Mouse (Mus musculus): ENCODE results near the gene Cyp46a1. TPM values are rescaled to one million over a fixed set of nuclear protein-coding genes. Genes with fewer than 3 reads are reported as not detected.

Cyp46a1 gene
- polyA plus RNA-seq (2015; fragmentation: Nextera tagmentation; extraction: Ambion mirVana): 23.8 and 28.4 TPM in 2 replicates

- peak within 1 kb of the TSS; percentile 65 for H3K9ac ChIP-seq (replicated peaks; ENCODE audit: low read depth, low read length)
- 0 out of 2 replicates have a peak, but pooled peaks cover 3% of the 10 kb centered on the region for H3K27me3 ChIP-seq (replicated peaks; ENCODE audit: control insufficient read depth, insufficient read depth, low read length)
- ATAC-seq: peak; percentile 90
- H3K4me1 ChIP-seq (replicated peaks; ENCODE audit: control insufficient read depth, insufficient read depth, low read length): peaks cover 19% of the 10 kb centered on the region
- H3K4me2 ChIP-seq (ENCODE audit: low read length): peak within 1 kb of the TSS; percentile 97
- H3K27ac ChIP-seq (ENCODE audit: low read length): peak within 1 kb of the TSS; percentile 58
- no peaks in the 10 kb centered on the region for H3K36me3 ChIP-seq (ENCODE audit: control insufficient read depth, insufficient read depth)
- 0% methylated on average over 50 of the region's 56 CpGs for WGBS
- H3K9me3 ChIP-seq (ENCODE audit: control insufficient read depth, low read length): no peaks in the 10 kb centered on the region
- H3K4me3 ChIP-seq (replicated peaks; ENCODE audit: low read length): peak within 1 kb of the TSS; percentile 70
Observed at GRCm38 (mm10) chr12:108333895-108334445, at the start of gene Cyp46a1. Cyp46a1 (plus strand) TSS chr12:108334381.

DNA sequence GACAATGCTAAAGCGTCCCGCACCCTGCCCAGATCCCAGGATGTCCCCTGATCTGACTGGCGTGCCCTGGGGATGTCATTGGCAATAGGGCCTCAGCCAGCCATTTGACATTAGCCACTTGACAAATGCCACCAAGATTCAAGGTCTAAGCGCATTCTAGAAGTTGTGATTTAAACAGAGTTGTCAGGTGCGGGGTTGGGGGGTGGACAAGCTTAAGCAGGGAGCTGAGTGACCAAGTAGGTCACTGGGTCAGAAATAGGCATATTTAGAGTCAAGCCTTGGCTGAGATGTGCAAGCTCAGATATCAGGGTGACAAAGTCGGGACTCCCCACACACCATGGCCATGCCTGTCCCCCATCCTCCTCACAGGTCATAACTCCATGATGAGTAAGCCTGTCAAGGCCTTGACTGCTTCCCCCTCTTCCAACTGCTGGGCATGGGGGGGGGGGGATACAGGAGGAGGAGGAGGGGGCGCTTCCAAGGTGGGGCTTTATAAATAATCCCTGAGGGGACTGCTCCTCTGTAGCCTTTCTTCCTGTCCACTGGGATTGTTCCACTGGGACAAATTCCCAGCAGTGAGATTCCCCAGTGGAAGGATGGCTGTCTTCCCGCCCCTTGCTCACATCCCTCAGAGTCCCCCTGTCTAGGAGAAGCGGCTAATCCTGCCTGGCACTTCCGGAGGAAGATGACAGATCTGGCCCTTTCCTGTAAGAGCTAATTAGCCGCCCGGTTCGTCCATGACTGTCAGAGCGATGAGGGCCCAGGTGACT, 49.5 kb upstream of the Cyp46a1 start:
- Histone ChIP-seq H3K27ac (ENCODE audit: low read length) (no peak overlapping the region), H3K9ac (replicated peaks; ENCODE audit: low read depth, low read length) (no peak overlapping the region)
- 34% methylated on average over 14 of the region's 14 CpGs for WGBS

GRCm38 (mm10) chr12:108285225-108286011, 48.8 kb upstream of the Cyp46a1 start:
- Histone ChIP-seq H3K4me3 (replicated peaks; ENCODE audit: low read length) (no peak overlapping the region), H3K9ac (replicated peaks; ENCODE audit: low read depth, low read length) (no peak overlapping the region), H3K36me3 (ENCODE audit: control insufficient read depth, insufficient read depth) (no peaks in the 10 kb centered on the region), H3K9me3 (ENCODE audit: control insufficient read depth, low read length) (no peaks in the 10 kb centered on the region), H3K4me2 (ENCODE audit: low read length) (no peak overlapping the region), H3K27me3 (replicated peaks; ENCODE audit: control insufficient read depth, insufficient read depth, low read length) (no peaks in the 10 kb centered on the region), H3K27ac (ENCODE audit: low read length) (no peak overlapping the region), H3K4me1 (replicated peaks; ENCODE audit: control insufficient read depth, insufficient read depth, low read length) (peaks cover 12% of the 10 kb centered on the region)
- no peak for ATAC-seq
- 23% methylated on average over 11 of the region's 11 CpGs for WGBS

More for the DNA sequence above, 49.5 kb upstream of the Cyp46a1 start:
- Histone ChIP-seq H3K4me2 (ENCODE audit: low read length) (no peak overlapping the region), H3K27me3 (replicated peaks; ENCODE audit: control insufficient read depth, insufficient read depth, low read length) (no peaks in the 10 kb centered on the region), H3K4me3 (replicated peaks; ENCODE audit: low read length) (no peak overlapping the region), H3K36me3 (ENCODE audit: control insufficient read depth, insufficient read depth) (no peaks in the 10 kb centered on the region), H3K4me1 (replicated peaks; ENCODE audit: control insufficient read depth, insufficient read depth, low read length) (peaks cover 12% of the 10 kb centered on the region), H3K9me3 (ENCODE audit: control insufficient read depth, low read length) (no peaks in the 10 kb centered on the region)
- no peak for ATAC-seq

- no peak for ATAC-seq
- H3K4me2 ChIP-seq (ENCODE audit: low read length): no peak overlapping the region
- H3K4me1 ChIP-seq (replicated peaks; ENCODE audit: control insufficient read depth, insufficient read depth, low read length): peaks cover 12% of the 10 kb centered on the region
- H3K9me3 ChIP-seq (ENCODE audit: control insufficient read depth, low read length): no peaks in the 10 kb centered on the region
- no peak overlapping the region for H3K4me3 ChIP-seq (replicated peaks; ENCODE audit: low read length)
- no peaks in the 10 kb centered on the region for H3K36me3 ChIP-seq (ENCODE audit: control insufficient read depth, insufficient read depth)
- 80% methylated on average over 4 of the region's 4 CpGs for WGBS
- no peak overlapping the region for H3K27ac ChIP-seq (ENCODE audit: low read length)
- H3K9ac ChIP-seq (replicated peaks; ENCODE audit: low read depth, low read length): no peak overlapping the region
- no peaks in the 10 kb centered on the region for H3K27me3 ChIP-seq (replicated peaks; ENCODE audit: control insufficient read depth, insufficient read depth, low read length)
Observed at GRCm38 (mm10) chr12:108286381-108286780, 47.8 kb upstream of the Cyp46a1 start.

DNA sequence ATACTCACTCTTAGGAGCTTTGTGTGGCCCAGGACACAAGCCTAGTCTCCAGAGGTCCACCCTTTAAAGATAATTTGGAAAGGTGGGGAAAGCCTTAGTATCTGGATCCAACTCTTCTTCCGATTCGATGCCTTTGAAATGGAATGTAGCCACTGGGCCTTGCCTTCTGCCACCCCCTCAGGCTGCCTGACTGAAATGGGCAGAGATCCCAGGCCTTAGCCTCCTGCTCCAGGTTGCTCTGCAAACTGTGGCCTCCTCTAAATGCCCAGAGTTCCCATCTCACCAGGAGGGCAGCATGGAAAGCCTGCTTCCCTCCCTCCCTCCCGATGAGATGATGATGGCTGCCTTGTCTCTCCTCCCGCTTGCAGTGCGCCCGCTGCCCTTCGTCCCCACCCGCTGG, 47.2 kb upstream of the Cyp46a1 start:
- Histone ChIP-seq H3K4me2 (ENCODE audit: low read length) (no peak overlapping the region), H3K27me3 (replicated peaks; ENCODE audit: control insufficient read depth, insufficient read depth, low read length) (no peaks in the 10 kb centered on the region), H3K4me1 (replicated peaks; ENCODE audit: control insufficient read depth, insufficient read depth, low read length) (peaks cover 12% of the 10 kb centered on the region), H3K9ac (replicated peaks; ENCODE audit: low read depth, low read length) (no peak overlapping the region), H3K9me3 (ENCODE audit: control insufficient read depth, low read length) (no peaks in the 10 kb centered on the region), H3K27ac (ENCODE audit: low read length) (no peak overlapping the region), H3K36me3 (ENCODE audit: control insufficient read depth, insufficient read depth) (no peaks in the 10 kb centered on the region), H3K4me3 (replicated peaks; ENCODE audit: low read length) (no peak overlapping the region)
- WGBS: 93% methylated on average over 8 of the region's 8 CpGs
- ATAC-seq: no peak

DNA sequence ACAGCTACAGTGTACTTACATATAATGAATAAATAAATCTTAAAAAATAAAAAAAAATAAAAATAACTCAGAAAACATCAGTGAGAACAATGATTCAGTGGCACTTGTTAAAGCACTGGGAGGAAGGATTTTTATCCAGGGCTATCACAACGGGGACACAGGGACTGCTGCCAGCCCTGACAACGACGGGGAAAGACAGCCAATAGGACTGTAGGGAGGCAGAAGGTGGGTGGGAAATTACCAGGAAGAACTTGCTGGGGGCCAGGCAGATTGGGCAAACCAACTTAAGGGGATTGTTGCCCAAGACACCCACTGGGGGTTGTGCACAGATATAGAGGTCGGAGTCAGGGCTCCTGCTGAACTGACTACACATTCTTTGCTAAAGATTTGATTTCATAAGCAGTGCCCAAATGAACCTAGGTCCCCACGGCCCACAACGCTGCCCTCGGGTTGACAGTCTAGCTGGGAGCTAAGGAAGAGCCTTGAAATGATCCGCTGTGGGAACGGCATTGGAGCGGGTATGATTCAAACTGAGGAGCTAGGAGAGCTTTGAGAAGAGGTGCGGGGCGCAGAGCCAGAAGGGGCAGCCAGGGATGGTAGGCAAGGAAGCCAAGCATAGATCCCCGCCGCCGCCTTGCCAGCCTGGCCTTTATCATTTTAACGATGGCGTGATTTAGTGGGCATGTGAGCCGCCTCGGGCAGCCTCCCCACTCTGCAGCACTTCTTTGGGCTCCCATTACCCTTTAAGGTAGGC, 45.9 kb upstream of the Cyp46a1 start:
- Histone ChIP-seq H3K4me1 (replicated peaks; ENCODE audit: control insufficient read depth, insufficient read depth, low read length) (peaks cover 22% of the 10 kb centered on the region), H3K36me3 (ENCODE audit: control insufficient read depth, insufficient read depth) (no peaks in the 10 kb centered on the region), H3K9me3 (ENCODE audit: control insufficient read depth, low read length) (no peaks in the 10 kb centered on the region), H3K27me3 (replicated peaks; ENCODE audit: control insufficient read depth, insufficient read depth, low read length) (no peaks in the 10 kb centered on the region), H3K4me2 (ENCODE audit: low read length) (no peak overlapping the region), H3K9ac (replicated peaks; ENCODE audit: low read depth, low read length) (no peak overlapping the region), H3K27ac (ENCODE audit: low read length) (no peak overlapping the region), H3K4me3 (replicated peaks; ENCODE audit: low read length) (no peak overlapping the region)
- ATAC-seq: no peak
- 56% methylated on average over 19 of the region's 19 CpGs for WGBS

- Histone ChIP-seq H3K27ac (ENCODE audit: low read length) (no peak overlapping the region), H3K9me3 (ENCODE audit: control insufficient read depth, low read length) (no peaks in the 10 kb centered on the region), H3K4me1 (replicated peaks; ENCODE audit: control insufficient read depth, insufficient read depth, low read length) (peaks cover 20% of the 10 kb centered on the region), H3K9ac (replicated peaks; ENCODE audit: low read depth, low read length) (no peak overlapping the region), H3K27me3 (replicated peaks; ENCODE audit: control insufficient read depth, insufficient read depth, low read length) (no peaks in the 10 kb centered on the region), H3K4me2 (ENCODE audit: low read length) (no peak overlapping the region), H3K36me3 (ENCODE audit: control insufficient read depth, insufficient read depth) (no peaks in the 10 kb centered on the region), H3K4me3 (replicated peaks; ENCODE audit: low read length) (no peak overlapping the region)
- 15% methylated on average over 9 of the region's 9 CpGs for WGBS
- peak; percentile 45 for ATAC-seq
Observed at GRCm38 (mm10) chr12:108292419-108292818, 41.8 kb upstream of the Cyp46a1 start.

- Histone ChIP-seq H3K36me3 (ENCODE audit: control insufficient read depth, insufficient read depth) (no peaks in the 10 kb centered on the region), H3K9me3 (ENCODE audit: control insufficient read depth, low read length) (no peaks in the 10 kb centered on the region), H3K9ac (replicated peaks; ENCODE audit: low read depth, low read length) (no peak overlapping the region), H3K4me2 (ENCODE audit: low read length) (no peak overlapping the region), H3K4me3 (replicated peaks; ENCODE audit: low read length) (no peak overlapping the region), H3K27ac (ENCODE audit: low read length) (no peak overlapping the region), H3K4me1 (replicated peaks; ENCODE audit: control insufficient read depth, insufficient read depth, low read length) (peaks cover 20% of the 10 kb centered on the region), H3K27me3 (replicated peaks; ENCODE audit: control insufficient read depth, insufficient read depth, low read length) (no peaks in the 10 kb centered on the region)
- 7% methylated on average over 8 of the region's 8 CpGs for WGBS
- ATAC-seq: peak; percentile 54; the same call in 1 of the 2 replicates
Observed at GRCm38 (mm10) chr12:108292957-108293356, 41.2 kb upstream of the Cyp46a1 start.

Measured in forebrain, embryonic 16.5 days (tissue).